Mouse (Mus musculus) embryonic facial prominence, embryonic 14.5 days (tissue): ENCODE results near the gene Jmjd1c. TPM values are rescaled to one million over a fixed set of nuclear protein-coding genes. Genes with fewer than 3 reads are reported as not detected.

Experiments used
- ATAC-seq: fragments of 200-750 bp; cut with Nextera tagmentation; 2 replicates; pipeline ENCODE4 v1.8.0; 2017; ENCODE audit warnings: low read depth, moderate number of reproducible peaks, moderate TSS enrichment
- DNase-seq: peaks from one replicate; pipeline ENCODE4 v3.0.0-alpha.2; 2015; ENCODE audit warnings: low spot score
- H3K27ac ChIP-seq: fragments of 300-500 bp; sonication (generic); replicated peaks from 2 replicates; pipeline ENCODE4 v1.5.1; 2014; ENCODE audit warnings: low read depth, mild to moderate bottlenecking, low read length, moderate library complexity
- H3K27me3 ChIP-seq: fragments of 300-500 bp; sonication (generic); replicated peaks from 2 replicates; pipeline ENCODE4 v1.6.1; 2014; ENCODE audit warnings: low read length; ENCODE audit not compliant: control insufficient read depth, insufficient read depth
- H3K36me3 ChIP-seq: fragments of 300-500 bp; sonication (generic); 2 replicates; pipeline ENCODE4 v1.6.1; 2014; ENCODE audit warnings: low read length, mixed read lengths; ENCODE audit not compliant: control insufficient read depth, insufficient read depth
- H3K4me1 ChIP-seq: fragments of 300-500 bp; sonication (generic); 2 replicates; pipeline ENCODE4 v1.6.1; 2014; ENCODE audit warnings: antibody characterized with exemption, low read length; ENCODE audit not compliant: control insufficient read depth, insufficient read depth
- H3K4me2 ChIP-seq: fragments of 300-500 bp; sonication (generic); 2 replicates; pipeline ENCODE4 v1.6.1; 2014; ENCODE audit warnings: low read depth, mild to moderate bottlenecking, low read length, moderate library complexity, mixed read lengths
- H3K4me3 ChIP-seq: fragments of 300-500 bp; sonication (generic); 2 replicates; pipeline ENCODE4 v1.5.1; 2014; ENCODE audit warnings: low read depth, mild to moderate bottlenecking, low read length
- H3K9ac ChIP-seq: fragments of 300-500 bp; sonication (generic); 2 replicates; pipeline ENCODE4 v1.6.1; 2014; ENCODE audit warnings: low read depth, mild to moderate bottlenecking, low read length, moderate library complexity, mixed read lengths
- H3K9me3 ChIP-seq: fragments of 300-500 bp; sonication (generic); 2 replicates; pipeline ENCODE4 v1.6.1; 2016; ENCODE audit warnings: low read length; ENCODE audit not compliant: control insufficient read depth
- WGBS: fragments of 180-500 bp; shearing (Covaris S2); extraction: QIAGEN DNeasy Blood & Tissue Kit; methylation state at CpG from one replicate; pipeline ENCODE4 v1.1.7; 2014; 5-methylcytosine and 5-hydroxymethylcytosine counted together
- polyA plus RNA-seq: library from polyadenylated mRNA; unstranded; fragments of >200 nt; fragmentation: Nextera tagmentation; extraction: Ambion mirVana; gene quantifications from 2 replicates; pipeline ENCODE4 v1.2.1, GENCODE M21; 2014

Jmjd1c gene
- polyA plus RNA-seq, 1 experiment from 2014 or later = 44.0 TPM

- WGBS = 69% methylated on average over 4 of the region's 4 CpGs
Observed at GRCm38 (mm10) chr10:67124156-67124555, 28.2 kb downstream of the Jmjd1c start.

GRCm38 (mm10) chr10:67126061-67126858 lies 30.3 kb downstream of the Jmjd1c start:
- H3K27me3 ChIP-seq = no peaks in the 10 kb centered on the region
- H3K36me3 ChIP-seq = no peaks in the 10 kb centered on the region
- H3K9me3 ChIP-seq = no peaks in the 10 kb centered on the region
- peak overlapping the region; percentile 94 for H3K4me2 ChIP-seq
- DNase-seq (peak; percentile 88), ATAC-seq (peak; percentile 75)
- H3K4me1 ChIP-seq = peaks cover 17% of the 10 kb centered on the region; the same call in 1 of the 2 replicates
- peak overlapping the region; percentile 91 for H3K27ac ChIP-seq
- WGBS = 1% methylated on average over 38 of the region's 50 CpGs
- peak overlapping the region; percentile 83 for H3K9ac ChIP-seq
- H3K4me3 ChIP-seq = peak overlapping the region; percentile 86

More at GRCm38 (mm10) chr10:67124156-67124555, 28.2 kb downstream of the Jmjd1c start:
- Histone ChIP-seq H3K27me3 (no peaks in the 10 kb centered on the region), H3K9me3 (no peaks in the 10 kb centered on the region), H3K36me3 (no peaks in the 10 kb centered on the region), H3K4me3 (no peak overlapping the region), H3K27ac (no peak overlapping the region), H3K4me2 (no peak overlapping the region), H3K9ac (no peak overlapping the region), H3K4me1 (peaks cover 22% of the 10 kb centered on the region; the same call in 1 of the 2 replicates)
- no peak for DNase-seq
- no peak for ATAC-seq

GRCm38 (mm10) chr10:67126859-67127758 lies 31.2 kb downstream of the Jmjd1c start:
- Histone ChIP-seq H3K9ac (peak overlapping the region; percentile 83), H3K4me1 (peaks cover 17% of the 10 kb centered on the region; the same call in 1 of the 2 replicates), H3K27me3 (no peaks in the 10 kb centered on the region), H3K36me3 (no peaks in the 10 kb centered on the region), H3K4me2 (peak overlapping the region; percentile 94), H3K9me3 (no peaks in the 10 kb centered on the region), H3K27ac (peak overlapping the region; percentile 91), H3K4me3 (peak overlapping the region; percentile 86)
- ATAC-seq (peak; percentile 73), DNase-seq (peak; percentile 67)
- WGBS = 3% methylated on average over 26 of the region's 115 CpGs

- H3K9ac ChIP-seq = no peak overlapping the region
- H3K4me1 ChIP-seq = peaks cover 9% of the 10 kb centered on the region; the same call in 1 of the 2 replicates
- no peaks in the 10 kb centered on the region for H3K36me3 ChIP-seq
- ATAC-seq = no peak
- no peaks in the 10 kb centered on the region for H3K9me3 ChIP-seq
- DNase-seq = no peak
- no peaks in the 10 kb centered on the region for H3K27me3 ChIP-seq
- H3K4me2 ChIP-seq = no peak overlapping the region
- no peak overlapping the region for H3K27ac ChIP-seq
- 60% methylated on average over 1 of the region's 1 CpGs for WGBS
- no peak overlapping the region for H3K4me3 ChIP-seq
Observed at GRCm38 (mm10) chr10:67129531-67129930, 33.6 kb downstream of the Jmjd1c start.

- Histone ChIP-seq H3K27ac (no peak overlapping the region), H3K4me3 (no peak overlapping the region), H3K4me1 (peaks cover 9% of the 10 kb centered on the region; the same call in 1 of the 2 replicates), H3K36me3 (no peaks in the 10 kb centered on the region), H3K9ac (no peak overlapping the region), H3K9me3 (no peaks in the 10 kb centered on the region), H3K27me3 (no peaks in the 10 kb centered on the region), H3K4me2 (no peak overlapping the region)
- DNase-seq (no peak), ATAC-seq (no peak)
- WGBS = 86% methylated on average over 1 of the region's 1 CpGs
Observed at GRCm38 (mm10) chr10:67131709-67132108, 35.8 kb downstream of the Jmjd1c start.

GRCm38 (mm10) chr10:67134322-67134721 lies 38.4 kb downstream of the Jmjd1c start:
- DNase-seq (no peak), ATAC-seq (no peak)
- Histone ChIP-seq H3K9ac (no peak overlapping the region), H3K27me3 (no peaks in the 10 kb centered on the region), H3K36me3 (no peaks in the 10 kb centered on the region), H3K4me2 (no peak overlapping the region), H3K9me3 (no peaks in the 10 kb centered on the region), H3K4me3 (no peak overlapping the region), H3K4me1 (no peaks in the 10 kb centered on the region), H3K27ac (no peak overlapping the region)
- 90% methylated on average over 2 of the region's 2 CpGs for WGBS

GRCm38 (mm10) chr10:67137437-67137836 lies 41.5 kb downstream of the Jmjd1c start:
- no peak overlapping the region for H3K27ac ChIP-seq
- no peaks in the 10 kb centered on the region for H3K4me1 ChIP-seq
- 92% methylated on average over 2 of the region's 2 CpGs for WGBS
- H3K9ac ChIP-seq = no peak overlapping the region
- no peak overlapping the region for H3K4me2 ChIP-seq
- no peak for DNase-seq
- ATAC-seq = no peak
- no peaks in the 10 kb centered on the region for H3K36me3 ChIP-seq
- no peaks in the 10 kb centered on the region for H3K9me3 ChIP-seq
- H3K4me3 ChIP-seq = no peak overlapping the region
- H3K27me3 ChIP-seq = no peaks in the 10 kb centered on the region

GRCm38 (mm10) chr10:67143661-67144060 lies 47.7 kb downstream of the Jmjd1c start:
- Histone ChIP-seq H3K27ac (no peak overlapping the region), H3K4me2 (no peak overlapping the region), H3K9me3 (no peaks in the 10 kb centered on the region), H3K36me3 (no peaks in the 10 kb centered on the region), H3K4me3 (no peak overlapping the region), H3K27me3 (no peaks in the 10 kb centered on the region), H3K4me1 (peaks cover 9% of the 10 kb centered on the region; the same call in 1 of the 2 replicates), H3K9ac (no peak overlapping the region)
- peak; percentile 62 for DNase-seq
- ATAC-seq = no peak
